Mouse (Mus musculus) erythroid progenitor cell, adult 5-6 weeks (primary cell): Measurements from ENCODE around the gene Gm10447. TPM values are rescaled to one million over a fixed set of nuclear protein-coding genes. Genes with fewer than 3 reads are reported as not detected.

ENCODE experiments used
- ATAC-seq: replicated peaks from 2 replicates; pipeline ENCODE4 v1.8.0; 2016; ENCODE audit warnings: moderate number of reproducible peaks, mild to moderate bottlenecking, moderate TSS enrichment, inconsistent platforms; ENCODE audit not compliant: poor library complexity, low FRiP score, severe bottlenecking
- total RNA-seq, 2 experiments: library from RNA; stranded (forward) in 1 of 2; stranded (reverse) in 1 of 2; fragments of 150-400 nt in 1 of 2; fragments of 186-747, 209-891 nt in 1 of 2; gene quantifications; 2 replicates each; pipeline versions ENCODE4 v1.2.3 to v1.2.4; 2015 to 2017; ENCODE audit warnings: low replicate concordance in 2 of 2

The Gm10447 gene
- not detected in 2 replicates for total RNA-seq (2015; ENCODE audit: low replicate concordance)
- total RNA-seq (2017; ENCODE audit: low replicate concordance), result not detected in 2 replicates

GRCm38 (mm10) chr11:53456474-53457371, at the start of gene Gm10447, which contains the start of gene Shroom1:
Gm10447 (minus strand) TSS chr11:53457110.
Shroom1 (plus strand) TSS chr11:53457205.
- ATAC-seq, result no peak

GRCm38 (mm10) chr11:53505026-53505663, 48.2 kb upstream of the Gm10447 start:
- ATAC-seq, result no peak

- no peak for ATAC-seq
Observed at GRCm38 (mm10) chr11:53504376-53504775, 47.5 kb upstream of the Gm10447 start.

- no peak for ATAC-seq
Observed at GRCm38 (mm10) chr11:53503738-53504137, 46.8 kb upstream of the Gm10447 start.

- ATAC-seq, result no peak
Observed at GRCm38 (mm10) chr11:53502039-53502765, 45.3 kb upstream of the Gm10447 start.

- peak; percentile 79 for ATAC-seq
Observed at GRCm38 (mm10) chr11:53500569-53500968, 43.7 kb upstream of the Gm10447 start.

- no peak for ATAC-seq
Observed at GRCm38 (mm10) chr11:53496946-53497345, 40.0 kb upstream of the Gm10447 start.

GRCm38 (mm10) chr11:53495417-53495816, 38.5 kb upstream of the Gm10447 start:
- no peak for ATAC-seq

GRCm38 (mm10) chr11:53493243-53493955, 36.5 kb upstream of the Gm10447 start:
- ATAC-seq, result no peak

GRCm38 (mm10) chr11:53491954-53492401, 35.1 kb upstream of the Gm10447 start:
- ATAC-seq, result no peak

GRCm38 (mm10) chr11:53489421-53489820, 32.5 kb upstream of the Gm10447 start:
- no peak for ATAC-seq

- ATAC-seq, result no peak
Observed at GRCm38 (mm10) chr11:53489007-53489406, 32.1 kb upstream of the Gm10447 start.

GRCm38 (mm10) chr11:53486822-53487594, 30.1 kb upstream of the Gm10447 start:
- peak; percentile 43; the same call in 1 of the 2 replicates for ATAC-seq

GRCm38 (mm10) chr11:53486351-53486750, 29.4 kb upstream of the Gm10447 start:
- ATAC-seq, result no peak

GRCm38 (mm10) chr11:53485719-53486118, 28.8 kb upstream of the Gm10447 start:
- ATAC-seq, result no peak

- ATAC-seq, result peak; percentile 71
Observed at GRCm38 (mm10) chr11:53483159-53483891, 26.4 kb upstream of the Gm10447 start.

- ATAC-seq, result peak; percentile 65
Observed at GRCm38 (mm10) chr11:53481088-53481730, 24.3 kb upstream of the Gm10447 start.
